Mouse (Mus musculus): ENCODE data around the gene Fam193a. TPM values are rescaled to one million over a fixed set of nuclear protein-coding genes. Genes with fewer than 3 reads are reported as not detected.

Fam193a gene
- polyA plus RNA-seq, 1 experiment from 2014 or later = 12.4 TPM

DNA sequence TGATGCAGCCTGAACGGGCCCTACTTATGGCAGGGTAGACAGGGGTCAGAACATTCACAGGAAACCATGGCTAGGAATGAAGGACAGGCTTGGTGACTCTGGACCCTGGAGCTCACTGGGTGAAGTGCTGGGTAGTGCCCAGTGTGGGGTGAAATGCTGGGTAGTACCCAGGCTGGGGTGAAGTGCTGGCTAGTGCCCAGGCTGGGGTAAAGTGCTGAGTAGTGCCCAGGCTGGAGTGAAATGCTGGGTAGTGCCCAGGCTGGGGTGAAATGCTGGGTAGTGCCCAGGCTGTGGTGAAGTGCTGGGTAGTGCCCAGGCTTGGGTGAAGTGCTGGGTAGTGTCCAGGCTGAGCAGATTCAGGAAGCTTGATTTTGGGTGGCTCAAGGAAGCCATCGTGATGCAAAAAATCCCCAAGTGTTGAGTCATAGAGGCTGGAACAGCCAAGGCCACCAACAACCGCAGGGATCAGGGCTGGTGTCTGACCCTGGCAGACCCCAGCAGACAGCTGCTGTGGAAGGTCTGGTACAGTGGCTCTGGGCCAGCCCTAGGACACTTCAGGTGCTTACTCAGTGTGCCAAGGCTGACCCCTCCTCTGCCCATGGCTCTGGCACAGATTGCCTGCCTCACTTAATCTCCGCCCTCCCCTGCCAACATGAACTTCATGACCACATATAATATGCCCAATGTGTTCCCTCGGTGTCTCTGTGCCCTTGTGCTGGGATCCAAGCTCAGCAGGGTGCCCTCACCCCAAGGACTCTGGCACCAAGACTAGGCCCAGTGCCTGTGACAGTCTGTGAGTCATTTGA, 165.2 kb downstream of the Fam193a start:
- no peak for DNase-seq (ENCODE audit: low spot score)
- WGBS = 79% methylated on average over 5 of the region's 5 CpGs
- Histone ChIP-seq H3K9me3 (ENCODE audit: control insufficient read depth, low read length) (no peaks in the 10 kb centered on the region), H3K27me3 (ENCODE audit: control insufficient read depth, insufficient read depth, low read length) (no peaks in the 10 kb centered on the region), H3K4me1 (ENCODE audit: control insufficient read depth, insufficient read depth, low read length) (no peaks in the 10 kb centered on the region), H3K36me3 (ENCODE audit: control insufficient read depth, insufficient read depth, low read length) (no peaks in the 10 kb centered on the region), H3K4me2 (ENCODE audit: low read depth) (no peak overlapping the region), H3K4me3 (ENCODE audit: low read depth, low read length) (no peak overlapping the region), H3K9ac (ENCODE audit: low read length) (no peak overlapping the region), H3K27ac (ENCODE audit: low read depth, low read length) (no peak overlapping the region)
- ATAC-seq (ENCODE audit: insufficient read depth, low FRiP score, low TSS enrichment) = no peak

DNA sequence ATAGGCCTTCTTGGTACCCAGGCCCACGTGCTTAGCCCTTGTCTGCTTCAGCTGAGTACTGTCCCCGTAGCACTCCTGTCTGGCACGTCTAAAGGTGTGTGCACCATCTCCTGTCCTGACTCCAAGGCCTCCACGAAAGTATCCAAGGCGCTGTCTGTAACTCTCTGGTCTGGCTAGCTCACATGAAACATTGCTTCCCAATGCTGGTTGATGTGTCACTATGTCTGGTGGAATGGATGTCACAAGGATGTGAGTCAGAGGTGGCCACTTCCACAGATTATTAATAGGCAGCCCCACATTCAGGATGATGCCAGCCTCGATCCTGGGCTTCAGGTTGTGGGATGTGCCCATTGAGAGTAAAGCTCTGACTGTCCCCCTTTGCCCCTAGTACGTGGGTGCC, 166.1 kb downstream of the Fam193a start:
- no peak overlapping the region for H3K4me2 ChIP-seq (ENCODE audit: low read depth)
- H3K36me3 ChIP-seq (ENCODE audit: control insufficient read depth, insufficient read depth, low read length) = no peaks in the 10 kb centered on the region
- no peak overlapping the region for H3K27ac ChIP-seq (ENCODE audit: low read depth, low read length)
- H3K9me3 ChIP-seq (ENCODE audit: control insufficient read depth, low read length) = no peaks in the 10 kb centered on the region
- H3K9ac ChIP-seq (ENCODE audit: low read length) = no peak overlapping the region
- no peak for ATAC-seq (ENCODE audit: insufficient read depth, low FRiP score, low TSS enrichment)
- H3K4me1 ChIP-seq (ENCODE audit: control insufficient read depth, insufficient read depth, low read length) = no peaks in the 10 kb centered on the region
- no peak for DNase-seq (ENCODE audit: low spot score)
- H3K4me3 ChIP-seq (ENCODE audit: low read depth, low read length) = no peak overlapping the region
- 85% methylated on average over 7 of the region's 7 CpGs for WGBS
- H3K27me3 ChIP-seq (ENCODE audit: control insufficient read depth, insufficient read depth, low read length) = no peaks in the 10 kb centered on the region

Other genes starting within 250 kb of the Fam193a start
- 0.27 and 0.42 TPM in 2 replicates for gene Poln, start 200.5 kb upstream of the Fam193a start, polyA plus RNA-seq (2014; fragmentation: Nextera tagmentation; extraction: Ambion mirVana)
- gene Haus3, start 200.4 kb upstream of the Fam193a start, polyA plus RNA-seq (2014; fragmentation: Nextera tagmentation; extraction: Ambion mirVana) = 40.6 and 43.1 TPM in 2 replicates
- 22.7 and 23.1 TPM in 2 replicates for gene Mxd4, start 182.2 kb upstream of the Fam193a start, polyA plus RNA-seq (2014; fragmentation: Nextera tagmentation; extraction: Ambion mirVana)
- gene Zfyve28, start 81.5 kb upstream of the Fam193a start, polyA plus RNA-seq (2014; fragmentation: Nextera tagmentation; extraction: Ambion mirVana) = 2.2 and 2.6 TPM in 2 replicates
- gene Cfap99, start 81.3 kb upstream of the Fam193a start, polyA plus RNA-seq (2014; fragmentation: Nextera tagmentation; extraction: Ambion mirVana) = not detected in 2 replicates
- 189 and 197 TPM in 2 replicates for gene Rnf4, start 33.6 kb upstream of the Fam193a start, polyA plus RNA-seq (2014; fragmentation: Nextera tagmentation; extraction: Ambion mirVana)
- gene Tnip2, start 144.1 kb downstream of the Fam193a start, polyA plus RNA-seq (2014; fragmentation: Nextera tagmentation; extraction: Ambion mirVana) = 4.3 and 5.1 TPM in 2 replicates
- 9.6 and 11.5 TPM in 2 replicates for gene Sh3bp2, start 155.9 kb downstream of the Fam193a start, polyA plus RNA-seq (2014; fragmentation: Nextera tagmentation; extraction: Ambion mirVana)
- gene Add1, start 203.7 kb downstream of the Fam193a start, polyA plus RNA-seq (2014; fragmentation: Nextera tagmentation; extraction: Ambion mirVana) = 195 and 204 TPM in 2 replicates